Mouse (Mus musculus): ENCODE measurements at regions not wholly inside any gene's neighbourhood (a gene's known extent, or its start where the extent isn't known, plus 50 kb on each side); places are given as distances from the start of the nearest gene placed in this dataset.

GRCm38 (mm10) chr7:51722420-51722819, 100.6 kb downstream of the Slc17a6 start:
- DNase-seq: no peak

DNA sequence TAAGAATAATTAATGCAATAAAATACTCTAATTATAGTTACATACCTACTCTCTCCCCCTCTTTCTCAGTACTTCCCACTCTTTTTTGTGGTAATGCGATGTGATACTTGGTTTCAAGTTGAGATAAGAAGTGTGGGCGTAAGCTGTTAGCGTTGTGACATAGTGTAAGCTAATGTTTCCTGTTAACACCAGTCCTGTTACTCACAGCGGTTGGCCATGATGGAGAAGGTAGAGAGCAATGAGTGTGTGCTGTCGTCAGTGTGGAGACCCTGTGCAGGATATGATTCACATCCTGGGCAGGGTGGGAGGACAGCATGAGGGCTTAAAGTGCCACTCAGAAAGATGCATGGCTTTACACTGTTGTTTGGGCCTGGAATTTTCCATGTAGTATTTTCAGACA, 102.1 kb downstream of the Slc17a6 start:
- DNase-seq: no peak

DNA sequence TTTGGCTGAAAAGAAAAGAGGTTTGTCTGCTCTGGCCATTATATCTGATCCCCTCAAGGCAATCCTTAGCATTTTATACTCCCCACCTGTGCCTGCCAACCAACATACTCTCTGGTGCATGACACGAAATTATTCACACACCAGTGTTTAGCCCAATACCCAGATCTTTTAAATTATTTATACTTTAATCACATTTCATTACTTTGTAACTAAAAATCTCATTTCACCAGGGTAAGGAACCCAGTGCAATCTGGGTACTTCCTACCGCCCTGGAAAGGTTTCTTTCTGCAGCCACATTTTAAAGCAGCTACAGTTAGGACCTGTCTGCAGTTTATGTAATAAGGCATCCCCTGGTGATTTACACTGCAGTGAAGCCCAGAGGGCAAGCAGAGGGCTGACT, 114.5 kb downstream of the Slc17a6 start:
- no peak for DNase-seq

DNA sequence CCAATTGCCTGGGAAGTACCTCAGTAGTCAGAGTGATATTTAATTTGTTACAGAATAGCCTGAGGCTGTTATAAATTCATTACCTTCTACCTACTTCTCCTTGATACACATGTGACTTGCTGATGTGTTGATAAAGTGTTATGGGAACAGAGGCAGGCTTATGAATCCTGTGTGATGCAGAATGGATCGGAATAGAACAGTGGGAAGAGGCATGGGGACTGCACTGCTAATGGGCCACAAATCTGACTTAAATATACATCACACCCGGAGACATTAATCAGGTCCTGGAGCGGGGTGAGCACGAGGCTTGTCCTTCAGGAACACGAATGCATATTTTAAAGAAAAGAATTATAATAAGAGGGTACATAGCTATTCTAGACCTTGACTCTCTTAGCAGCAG, 117.8 kb downstream of the Slc17a6 start:
- no peak for DNase-seq

DNA sequence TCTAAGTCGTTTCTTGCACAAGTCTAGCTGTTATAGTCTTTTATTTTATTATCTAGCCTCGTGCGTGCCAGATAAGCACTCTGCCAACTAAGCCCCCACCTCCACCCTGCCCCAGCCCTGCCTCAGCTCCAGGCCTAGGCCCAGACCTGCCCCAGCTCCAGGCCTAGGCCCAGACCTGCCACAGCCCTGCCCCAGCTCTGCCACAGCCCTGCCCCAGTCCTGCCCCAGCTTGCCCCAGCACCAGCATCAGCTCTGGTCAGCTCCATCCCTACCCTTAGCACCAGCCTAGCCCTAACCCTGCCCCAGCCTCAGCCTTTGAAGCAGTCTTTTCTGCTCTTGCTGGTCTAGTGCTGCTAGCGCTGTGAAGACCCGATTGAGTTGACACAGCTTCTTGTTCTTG, 119.1 kb downstream of the Slc17a6 start:
- DNase-seq: no peak

GRCm38 (mm10) chr7:51742720-51743119, 119.1 kb upstream of the Gas2 start:
- DNase-seq: no peak

DNA sequence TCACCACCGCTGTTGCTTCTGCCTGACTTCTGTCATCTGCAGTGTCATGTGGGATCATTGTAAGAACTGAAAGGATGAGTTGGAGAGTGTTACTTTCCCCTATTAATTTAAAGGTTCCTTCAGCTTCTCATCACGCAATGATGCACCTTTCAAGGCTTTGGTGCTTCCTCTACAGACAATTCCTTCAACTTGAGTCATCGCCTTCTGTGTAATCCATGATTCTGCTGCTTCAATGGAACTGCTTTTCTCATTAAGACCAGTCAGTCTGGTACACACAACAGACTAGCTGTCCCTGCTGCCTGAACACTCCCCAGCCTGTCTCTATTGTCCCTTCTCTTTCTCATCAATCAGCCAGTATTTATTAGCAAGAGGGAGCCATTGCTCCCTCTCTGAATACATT, 116.2 kb upstream of the Gas2 start:
- no peak for DNase-seq

DNA sequence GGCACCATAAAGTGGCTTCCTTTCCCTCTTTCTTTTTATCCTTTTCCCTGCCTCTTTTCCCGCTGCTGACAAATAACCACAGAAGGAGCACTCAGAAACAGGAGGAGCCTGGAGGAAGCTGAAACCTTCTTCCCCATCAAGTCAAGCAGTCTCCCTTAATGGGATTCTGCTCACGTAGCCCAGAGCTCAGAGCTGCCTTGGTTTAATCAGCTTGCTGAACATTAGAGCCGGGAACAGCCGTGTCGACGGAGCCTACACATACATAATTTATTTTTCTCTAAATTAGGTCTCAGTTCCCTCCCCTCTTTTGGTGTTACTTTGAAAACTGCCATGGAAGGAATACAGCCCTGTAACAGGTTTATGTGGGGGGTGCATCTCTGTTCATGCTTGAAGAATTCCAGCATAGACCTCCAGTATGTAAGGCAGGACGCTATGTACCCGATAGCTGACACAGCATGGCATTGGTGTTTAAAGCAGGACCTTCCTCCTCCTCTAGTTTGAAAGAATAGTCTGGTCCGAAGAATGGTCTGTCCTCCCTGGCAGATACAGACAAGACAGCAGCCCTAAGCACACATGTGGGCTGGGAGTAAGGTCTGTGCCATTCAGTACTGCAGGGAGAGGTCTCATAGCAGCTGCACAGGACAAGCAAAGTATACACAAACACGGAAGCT, 113.0 kb upstream of the Gas2 start:
- DNase-seq: no peak

DNA sequence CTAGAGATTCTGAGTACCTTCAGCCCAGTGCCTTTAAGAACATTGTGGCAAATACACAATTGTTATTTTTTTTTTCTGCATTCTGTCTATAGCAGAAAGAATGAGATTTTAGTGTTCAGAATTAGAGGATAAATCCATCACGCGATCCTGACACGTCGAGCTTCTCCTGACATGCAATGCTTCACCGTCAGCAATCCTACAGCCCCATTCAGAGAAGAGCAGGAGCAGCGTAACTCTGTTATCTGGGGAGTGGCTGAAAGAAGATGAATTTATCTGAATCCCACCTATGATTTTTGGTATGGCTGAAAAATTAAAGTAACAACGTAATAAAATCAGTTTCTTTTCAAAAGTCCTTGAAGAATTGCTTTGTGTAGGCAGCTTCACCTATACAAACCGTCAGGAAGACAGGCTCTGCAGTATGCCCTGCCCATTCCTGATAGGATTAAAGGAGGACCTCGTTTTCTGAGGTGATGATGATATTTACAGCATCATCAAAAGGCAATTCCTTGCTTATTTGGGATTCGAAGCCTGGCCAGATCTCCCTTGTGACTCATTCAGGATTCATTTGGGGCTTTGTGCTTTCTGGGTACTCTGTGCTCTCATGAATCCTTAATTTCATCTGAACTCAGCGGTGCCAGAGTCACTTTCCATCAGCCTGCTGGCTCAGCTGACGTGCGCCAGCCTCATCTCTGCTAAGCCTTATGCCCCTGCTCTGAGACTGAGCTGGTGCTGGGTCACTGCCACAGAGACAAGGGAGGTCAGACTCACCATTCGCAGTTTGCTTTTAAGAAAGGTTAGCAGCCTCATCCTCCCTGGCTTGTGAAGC, 112.3 kb upstream of the Gas2 start:
- no peak for DNase-seq

DNA sequence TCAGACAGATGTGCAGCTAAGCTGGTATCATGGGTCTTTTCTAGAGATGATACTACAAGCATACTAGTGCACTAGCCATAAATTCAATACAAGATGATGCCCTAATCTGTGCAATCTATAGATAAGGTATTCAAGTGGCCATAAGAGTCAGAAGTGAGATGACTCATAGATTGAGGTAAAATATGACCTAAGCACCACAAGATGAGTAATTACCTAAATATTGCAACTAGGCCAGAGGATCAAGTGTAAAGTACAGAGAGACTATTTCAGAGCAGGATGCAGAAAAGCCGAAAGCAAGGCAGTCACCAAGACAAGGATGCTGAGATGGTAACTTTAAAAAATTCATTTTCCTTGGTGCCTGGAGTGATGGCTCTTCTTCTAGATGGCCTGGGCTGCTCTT, 111.5 kb upstream of the Gas2 start:
- DNase-seq: no peak

DNA sequence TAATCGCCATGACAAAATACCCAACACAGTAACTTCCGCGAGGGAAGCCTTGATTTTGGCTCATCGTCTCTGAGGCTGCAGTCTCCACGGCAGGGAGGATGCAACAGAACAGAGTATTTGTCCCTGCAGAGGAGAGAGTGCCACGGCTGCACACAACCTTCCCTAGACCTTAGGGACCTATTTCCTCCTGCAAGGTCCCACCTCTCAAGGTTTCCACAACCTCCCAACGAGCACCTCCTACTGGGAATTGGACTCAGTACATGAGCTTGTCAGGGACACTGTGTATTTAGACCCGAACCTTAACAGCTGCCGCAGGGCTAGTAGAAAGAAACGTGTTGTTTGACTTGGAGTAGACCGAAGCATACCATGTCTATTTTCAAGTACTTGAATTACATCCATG, 108.8 kb upstream of the Gas2 start:
- no peak for DNase-seq

GRCm38 (mm10) chr7:51754208-51754888, 107.5 kb upstream of the Gas2 start:
- no peak for DNase-seq

DNA sequence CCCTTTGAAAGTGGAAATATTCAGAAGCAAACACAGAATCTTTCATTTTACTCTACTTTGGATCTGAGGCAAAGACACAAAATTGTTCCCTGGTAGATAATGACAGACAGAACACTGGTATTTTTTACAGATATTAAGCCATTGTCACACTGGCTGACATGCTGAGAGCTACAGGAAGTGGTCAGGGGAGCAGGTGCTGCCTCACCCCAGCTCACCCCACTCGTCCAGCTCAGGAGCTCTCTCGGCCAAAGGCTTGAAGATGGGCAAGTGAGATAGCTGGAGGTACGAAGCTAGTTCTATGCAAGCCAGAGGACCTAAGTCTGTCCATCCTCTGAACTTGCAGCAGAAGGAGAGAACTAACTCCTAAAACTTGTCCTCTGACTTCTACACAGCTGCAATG, 105.6 kb upstream of the Gas2 start:
- DNase-seq: no peak

DNA sequence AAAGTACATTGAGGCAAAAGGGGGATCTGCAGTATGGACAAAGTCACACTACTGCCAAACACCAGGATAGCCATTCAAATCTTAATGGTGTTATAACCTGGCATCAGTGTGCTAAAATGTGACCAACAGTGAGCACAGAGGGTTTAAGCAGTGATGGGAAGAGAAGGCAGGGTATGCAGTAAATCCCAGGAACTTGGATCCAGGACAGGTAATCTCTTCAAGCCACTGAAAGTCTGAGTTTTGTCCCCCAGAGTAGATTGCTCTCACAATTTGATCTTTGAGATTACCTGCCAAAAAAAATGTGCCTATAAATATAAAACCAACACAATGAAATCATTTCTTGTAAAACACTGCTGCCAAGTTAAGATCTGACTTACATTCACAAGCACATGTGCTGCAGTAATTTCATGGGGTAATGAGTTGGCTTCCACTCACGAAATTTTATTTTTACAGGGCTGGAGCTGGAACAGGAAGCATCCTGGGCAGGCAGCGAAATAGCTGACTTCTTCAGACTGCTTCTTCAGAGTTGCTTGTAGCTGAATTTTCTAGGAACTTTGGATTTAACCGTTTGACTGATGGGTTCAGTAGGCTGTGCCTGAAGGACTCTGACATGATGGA, 102.2 kb upstream of the Gas2 start:
- DNase-seq: no peak

- DNase-seq: no peak
Measured at GRCm38 (mm10) chr7:51767066-51767465, 94.7 kb upstream of the Gas2 start.

DNA sequence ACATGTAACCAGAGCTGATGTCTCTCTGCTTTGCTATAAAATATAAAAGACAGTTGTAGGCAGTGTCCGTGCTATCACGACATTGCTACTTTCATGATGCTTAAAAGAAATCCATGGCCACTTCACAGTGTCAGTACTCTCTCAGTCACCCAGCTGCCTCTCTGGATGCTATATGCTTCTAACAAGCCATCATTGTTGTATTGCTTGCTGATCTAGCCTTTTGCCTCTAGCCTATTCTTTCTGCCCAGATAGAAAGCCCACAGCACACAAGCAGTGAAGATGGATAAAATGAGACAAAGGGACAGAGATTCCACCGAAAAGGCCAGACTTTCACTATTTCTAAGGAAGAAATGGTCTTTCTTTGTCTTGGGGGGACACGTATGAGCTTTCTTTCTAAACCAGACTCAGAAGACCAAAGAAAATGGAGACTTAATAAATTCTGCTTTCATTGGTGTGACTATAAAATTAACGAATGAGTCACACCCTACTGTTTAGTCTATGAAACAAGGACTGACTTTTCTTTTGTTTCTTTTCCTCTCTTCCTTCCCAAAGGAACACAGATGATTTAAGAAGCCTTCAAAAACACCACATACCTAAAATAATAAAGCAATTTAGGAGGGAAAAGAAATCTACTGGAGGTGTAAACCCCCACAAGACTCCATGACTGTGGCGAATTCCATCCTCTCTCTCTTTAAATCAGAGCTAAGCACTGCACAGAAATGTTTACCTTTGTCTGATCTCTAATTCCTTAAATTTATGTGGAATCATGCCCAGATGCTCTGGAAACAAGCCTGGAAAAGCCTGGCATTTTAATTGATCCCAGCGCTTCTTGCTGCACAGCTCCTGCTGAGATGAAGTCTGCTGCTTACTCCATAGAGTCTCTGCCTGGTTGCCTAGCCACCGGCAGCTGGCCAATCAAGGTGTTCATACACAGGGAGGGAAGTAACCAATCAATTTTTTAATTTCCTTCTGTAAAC, 89.6 kb upstream of the Gas2 start:
- DNase-seq: peak; percentile 38 to 42

GRCm38 (mm10) chr7:51775968-51776367, 85.8 kb upstream of the Gas2 start:
- no peak for DNase-seq

GRCm38 (mm10) chr7:51783070-51783776, 78.6 kb upstream of the Gas2 start:
- DNase-seq: no peak

DNA sequence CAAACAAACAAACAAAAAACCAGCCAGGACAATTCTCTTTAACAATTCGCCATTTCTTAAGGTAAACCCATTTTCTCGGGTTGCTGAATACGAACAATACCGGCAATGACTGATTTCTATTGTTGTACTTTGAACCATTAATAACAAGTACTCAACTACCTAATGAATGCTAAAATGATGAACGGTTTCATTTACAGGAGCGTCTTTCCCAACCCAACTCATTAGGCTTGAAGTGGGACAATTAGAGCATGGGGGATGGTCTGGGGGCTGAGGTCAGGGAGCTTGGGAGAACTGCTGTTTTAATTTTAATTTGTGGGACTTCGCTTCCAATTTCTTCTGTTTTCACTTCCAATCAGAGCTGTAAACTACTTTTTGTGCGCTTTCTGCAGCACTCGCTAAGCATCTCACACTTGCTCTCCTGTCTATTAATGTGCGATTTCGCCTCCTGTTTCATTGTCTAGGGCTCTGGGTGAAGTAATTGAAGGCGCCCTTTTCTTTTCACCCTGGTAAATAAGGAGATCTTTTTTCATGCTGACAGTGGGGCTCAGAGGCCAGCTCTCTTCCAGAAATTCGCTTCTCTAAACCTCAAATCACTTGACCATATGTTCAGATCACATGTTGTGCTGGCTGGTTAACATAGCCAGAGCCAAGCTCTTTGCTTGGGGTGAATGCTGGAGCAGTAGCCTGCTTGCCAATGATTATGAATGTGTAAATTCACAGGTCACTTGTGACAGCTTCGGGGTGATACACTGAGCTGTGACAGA, 77.7 kb upstream of the Gas2 start:
- DNase-seq: peak; percentile 43 to 61

DNA sequence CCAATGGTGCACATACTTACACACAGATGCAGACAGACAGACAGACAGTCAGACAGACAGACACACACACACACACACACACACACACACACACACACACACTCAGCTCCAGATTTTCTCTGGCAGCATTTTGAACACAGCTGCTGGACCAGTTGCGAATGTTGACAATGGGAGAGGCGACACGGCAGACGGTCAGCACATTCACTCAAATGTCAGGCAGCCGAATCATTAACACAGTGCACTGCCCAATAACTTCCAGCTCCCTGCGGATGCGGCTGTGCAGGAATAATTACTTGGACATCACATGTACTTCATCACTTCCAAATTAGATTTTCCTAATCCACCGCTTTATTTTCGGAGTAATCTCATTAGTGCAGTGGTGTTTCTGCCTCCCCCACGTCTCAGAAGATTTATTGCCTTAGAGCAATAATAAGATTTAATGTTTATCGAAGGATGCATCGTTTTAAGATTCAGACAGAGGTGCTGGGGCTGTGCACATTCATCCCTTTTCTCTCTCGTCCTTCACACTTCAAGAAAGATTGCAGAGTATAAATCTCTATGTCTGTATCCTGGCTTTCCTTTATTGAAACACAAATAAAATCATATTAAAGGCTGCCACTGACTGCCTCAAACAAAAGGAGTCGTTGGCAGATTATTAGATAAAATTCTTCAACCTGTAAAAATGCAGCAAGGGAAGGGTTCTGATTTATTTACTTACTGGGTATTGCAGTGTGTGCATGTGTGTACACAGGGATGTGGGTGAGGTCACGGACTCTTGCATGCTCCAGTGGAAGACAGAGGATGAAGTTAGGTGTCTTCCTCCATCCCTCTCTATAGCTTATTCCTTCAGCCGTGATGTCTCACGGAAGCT, 70.9 kb upstream of the Gas2 start:
- no peak for DNase-seq
